Mouse (Mus musculus): Measurements from ENCODE around the gene Yaf2. TPM values are rescaled to one million over a fixed set of nuclear protein-coding genes. Genes with fewer than 3 reads are reported as not detected.

The Yaf2 gene
- total RNA-seq, 2 experiments from 2014 or later = 19.4 to 20.2 TPM

GRCm38 (mm10) chr15:93294483-93294882 lies 42.3 kb downstream of the Yaf2 start:
- intact Hi-C loops (cut with DNase I) = no loop called here

GRCm38 (mm10) chr15:93288321-93288720 lies 48.4 kb downstream of the Yaf2 start:
- intact Hi-C loops (cut with DNase I) = no loop called here
- DNase-seq (ENCODE audit: low spot score) = no peak

More at GRCm38 (mm10) chr15:93294483-93294882, 42.3 kb downstream of the Yaf2 start:
- no peak for DNase-seq (ENCODE audit: low spot score)

DNA sequence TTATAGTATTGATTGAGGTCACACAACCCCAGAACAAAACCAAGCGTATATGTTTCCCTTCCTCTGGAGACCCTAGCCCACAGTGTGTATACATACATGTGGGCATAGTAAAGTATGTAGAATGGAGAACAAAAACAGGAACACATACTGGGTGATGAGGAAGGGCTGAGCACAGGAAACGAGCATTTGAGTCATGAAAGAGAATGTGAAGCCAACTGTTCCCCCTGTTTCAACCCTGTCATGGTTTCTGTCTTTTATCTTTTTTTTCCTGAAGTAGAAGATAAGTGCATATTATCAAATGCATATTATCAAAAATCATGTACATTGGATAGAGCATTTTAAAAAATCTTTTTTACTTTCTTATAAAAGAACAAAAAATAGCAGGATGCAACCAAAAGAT lies 49.1 kb downstream of the Yaf2 start:
- intact Hi-C loops (cut with DNase I) = no loop called here
- no peak for DNase-seq (ENCODE audit: low spot score)

GRCm38 (mm10) chr15:93285244-93285643 lies 51.5 kb downstream of the Yaf2 start:
- no peak for DNase-seq (ENCODE audit: low spot score)
- intact Hi-C loops (cut with DNase I) = no loop called here

DNA sequence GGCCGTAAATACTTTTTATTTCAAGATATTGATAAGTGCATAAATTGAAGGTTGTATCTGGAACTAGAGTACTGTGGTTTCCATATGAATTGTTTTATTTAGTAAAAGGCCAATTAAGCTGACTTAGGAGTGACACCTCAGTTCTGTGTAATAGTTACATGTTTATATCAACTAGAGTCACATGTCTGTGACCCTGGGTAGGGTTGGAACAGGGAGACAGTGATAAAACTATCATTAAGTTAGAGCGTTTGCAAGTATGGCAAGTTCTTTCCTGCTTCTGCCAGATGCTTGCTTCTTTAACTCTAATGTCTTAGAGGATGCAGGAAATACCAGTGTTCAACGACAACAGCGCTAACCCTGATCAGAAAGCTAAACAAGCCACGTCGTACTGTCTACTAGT lies 52.4 kb downstream of the Yaf2 start:
- intact Hi-C loops (cut with DNase I) = no loop called here
- DNase-seq (ENCODE audit: low spot score) = no peak

DNA sequence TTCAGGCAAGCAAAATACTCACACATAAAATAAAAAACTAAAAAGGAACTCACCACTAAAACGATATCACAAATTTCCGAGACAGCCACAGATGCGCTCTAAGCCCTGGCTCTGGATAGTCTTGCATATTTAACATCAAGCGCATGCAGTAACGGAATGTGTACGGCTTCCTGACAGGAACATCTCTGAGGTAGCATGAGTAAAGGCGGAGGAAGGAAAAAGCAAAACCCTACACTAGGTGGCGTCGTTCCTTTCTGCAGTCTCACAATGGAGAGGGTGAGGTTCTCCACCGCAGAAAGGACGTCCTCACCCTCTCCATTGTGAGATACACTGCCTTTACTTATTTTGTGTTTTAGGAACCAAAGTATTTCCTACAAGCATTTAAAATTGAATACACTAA lies 53.4 kb downstream of the Yaf2 start:
- intact Hi-C loops (cut with DNase I) = no loop called here
- no peak for DNase-seq (ENCODE audit: low spot score)

GRCm38 (mm10) chr15:93276276-93276675 lies 60.5 kb downstream of the Yaf2 start:
- DNase-seq (ENCODE audit: low spot score) = no peak
- intact Hi-C loops (cut with DNase I) = no loop called here

- no peak for DNase-seq (ENCODE audit: low spot score)
- intact Hi-C loops (cut with DNase I) = loop anchor here (2.0 kb wide), 2 partner anchors 61 to 123 kb away; partner anchors contain the start of genes Pphln1, Yaf2 and Zcrb1
Measured at GRCm38 (mm10) chr15:93275623-93276022, 61.1 kb downstream of the Yaf2 start.

- intact Hi-C loops (cut with DNase I) = loop anchor here (2.0 kb wide), 2 partner anchors 62 to 124 kb away; partner anchors contain the start of genes Pphln1, Yaf2 and Zcrb1
- DNase-seq (ENCODE audit: low spot score) = peak; percentile 99
Measured at GRCm38 (mm10) chr15:93274679-93275583, 61.8 kb downstream of the Yaf2 start, which contains the start of gene Gxylt1. TSS of gene Gxylt1 (minus strand) at chr15:93275179.

- intact Hi-C loops (cut with DNase I) = loop anchor here (2.0 kb wide), 2 partner anchors 63 to 125 kb away; partner anchors contain the start of genes Pphln1, Yaf2 and Zcrb1
- no peak for DNase-seq (ENCODE audit: low spot score)
Measured at GRCm38 (mm10) chr15:93273788-93274678, 62.7 kb downstream of the Yaf2 start.

- intact Hi-C loops (cut with DNase I) = no loop called here
- no peak for DNase-seq (ENCODE audit: low spot score)
Measured at GRCm38 (mm10) chr15:93272948-93273347, 63.8 kb downstream of the Yaf2 start.

GRCm38 (mm10) chr15:93270289-93270855 lies 66.4 kb downstream of the Yaf2 start:
- intact Hi-C loops (cut with DNase I) = no loop called here
- DNase-seq (ENCODE audit: low spot score) = no peak

GRCm38 (mm10) chr15:93269572-93269971 lies 67.2 kb downstream of the Yaf2 start:
- intact Hi-C loops (cut with DNase I) = loop anchor here (5.0 kb wide), 1 partner anchor 943 kb away; no protein-coding TSS in a partner anchor
- DNase-seq (ENCODE audit: low spot score) = no peak

GRCm38 (mm10) chr15:93268001-93268400 lies 68.7 kb downstream of the Yaf2 start:
- intact Hi-C loops (cut with DNase I) = loop anchor here (5.0 kb wide), 1 partner anchor 944 kb away; no protein-coding TSS in a partner anchor
- DNase-seq (ENCODE audit: low spot score) = no peak

- no peak for DNase-seq (ENCODE audit: low spot score)
- intact Hi-C loops (cut with DNase I) = loop anchor here (5.0 kb wide), 1 partner anchor 945 kb away; no protein-coding TSS in a partner anchor
Measured at GRCm38 (mm10) chr15:93267479-93267878, 69.3 kb downstream of the Yaf2 start.

- intact Hi-C loops (cut with DNase I) = loop anchor here (5.0 kb wide), 1 partner anchor 946 kb away; no protein-coding TSS in a partner anchor
- no peak for DNase-seq (ENCODE audit: low spot score)
Measured at GRCm38 (mm10) chr15:93266361-93266760, 70.4 kb downstream of the Yaf2 start.

- intact Hi-C loops (cut with DNase I) = loop anchor here (1.0 to 5.0 kb wide), 3 partner anchors 173 to 947 kb away; no protein-coding TSS in a partner anchor
- no peak for DNase-seq (ENCODE audit: low spot score)
Measured at GRCm38 (mm10) chr15:93265728-93266127, 71.0 kb downstream of the Yaf2 start.

- DNase-seq (ENCODE audit: low spot score) = no peak
- intact Hi-C loops (cut with DNase I) = loop anchor here (1.0 to 5.0 kb wide), 3 partner anchors 173 to 947 kb away; no protein-coding TSS in a partner anchor
Measured at GRCm38 (mm10) chr15:93265231-93265630, 71.5 kb downstream of the Yaf2 start.

- intact Hi-C loops (cut with DNase I) = loop anchor here (2.0 kb wide), 1 partner anchor 313 kb away; no protein-coding TSS in a partner anchor
- no peak for DNase-seq (ENCODE audit: low spot score)
Measured at GRCm38 (mm10) chr15:93264221-93264620, 72.5 kb downstream of the Yaf2 start.
